Mouse (Mus musculus) C2C12 (cell line): Measurements from ENCODE around the gene Nop9. TPM values are rescaled to one million over a fixed set of nuclear protein-coding genes. Genes with fewer than 3 reads are reported as not detected.

ENCODE experiments used
- H3K27me3 ChIP-seq: one replicate; pipeline ENCODE4 v1.6.1; 2011; ENCODE audit not compliant: control insufficient read depth, insufficient read depth, insufficient read length
- H3K36me3 ChIP-seq: one replicate; pipeline ENCODE4 v1.6.1; 2011; ENCODE audit not compliant: control insufficient read depth, insufficient read depth
- H3K4me3 ChIP-seq: one replicate; pipeline ENCODE4 v1.5.1; 2011; ENCODE audit warnings: mild to moderate bottlenecking, control low read depth; ENCODE audit not compliant: poor library complexity, insufficient read depth, severe bottlenecking
- H3K79me2 ChIP-seq: one replicate; pipeline ENCODE4 v1.6.1; 2011; ENCODE audit not compliant: control insufficient read depth, insufficient read depth
- H3K79me3 ChIP-seq: one replicate; pipeline ENCODE4 v1.6.1; 2011; ENCODE audit warnings: low read depth, control low read depth
- H3ac ChIP-seq: one replicate; pipeline ENCODE3; 2011; ENCODE audit warnings: low read depth; ENCODE audit not compliant: control insufficient read depth, insufficient read length
- CEBPB ChIP-seq: IDR thresholded peaks from one replicate; pipeline ENCODE4 v1.6.1; 2011; ENCODE audit warnings: low read depth, mild to moderate bottlenecking, control low read depth, moderate library complexity
- CTCF ChIP-seq: IDR thresholded peaks from one replicate; pipeline ENCODE4 v1.5.1; 2011; ENCODE audit not compliant: control insufficient read depth, insufficient read depth, insufficient read length
- FOSL1 ChIP-seq: IDR thresholded peaks from one replicate; pipeline ENCODE4 v1.8.0; 2011; ENCODE audit warnings: mild to moderate bottlenecking, low read length; ENCODE audit not compliant: poor library complexity, insufficient read depth, severe bottlenecking
- MAX ChIP-seq: IDR thresholded peaks from one replicate; pipeline ENCODE4 v1.6.1; 2011; ENCODE audit warnings: mild to moderate bottlenecking, control low read depth
- MYOD1 ChIP-seq: IDR thresholded peaks from one replicate; pipeline ENCODE4 v1.6.1; 2011; ENCODE audit warnings: low read depth; ENCODE audit not compliant: control insufficient read depth, insufficient read length
- MYOG ChIP-seq: IDR thresholded peaks from one replicate; pipeline ENCODE4 v1.6.1; 2011; ENCODE audit not compliant: control insufficient read depth, insufficient read length; ENCODE audit errors: extremely low read depth
- USF1 ChIP-seq: IDR thresholded peaks from one replicate; pipeline ENCODE4 v1.6.1; 2011; ENCODE audit warnings: low read depth, mild to moderate bottlenecking, control low read depth, moderate library complexity
- long read RNA-seq, 2 experiments: library from polyadenylated mRNA; unstranded; transcript quantifications; one replicate each; pipeline ENCODE4 v2.0.0; 2019 to 2020
- polyA plus RNA-seq: library from polyadenylated mRNA; unstranded; fragments of >200 nt; fragmentation: generic; extraction: Trizol; gene quantifications from one replicate; pipeline ENCODE4 v1.2.1, GENCODE M21; 2012; ENCODE audit warnings: missing spikeins

Nop9 gene
- 38.6 TPM for polyA plus RNA-seq
- long read RNA-seq, experiment 1, transcript Nop9-201 (10 exons, 3,694 nt): major isoform, 52 of 58 reads
- long read RNA-seq, experiment 1, partial matches to known transcripts: 3 of 58 reads
- long read RNA-seq, experiment 1, other reads (novel, unspliced or antisense): 3 of 58 reads
- long read RNA-seq, experiment 2, transcript Nop9-201 (10 exons, 3,694 nt): major isoform, 779 of 835 reads
- long read RNA-seq, experiment 2, partial matches to known transcripts: 7 of 835 reads
- long read RNA-seq, experiment 2, other reads (novel, unspliced or antisense): 49 of 835 reads

- peaks cover 36% of the 10 kb centered on the region for H3K79me2 ChIP-seq
- peak within 1 kb of the TSS; percentile 75 for H3ac ChIP-seq
- H3K4me3 ChIP-seq: peak within 1 kb of the TSS; percentile 79
- H3K27me3 ChIP-seq: no peaks in the 10 kb centered on the region
- peaks cover 19% of the 10 kb centered on the region for H3K79me3 ChIP-seq
- TF ChIP-seq MYOD1 (no peak), MYOG (no peak), MAX (peak; percentile 68), CTCF (no peak), CEBPB (no peak), USF1 (no peak), FOSL1 (no peak)
- H3K36me3 ChIP-seq: peaks cover 38% of the 10 kb centered on the region
Observed at GRCm38 (mm10) chr14:55745180-55745860, at the start of gene Nop9, which contains the start of gene Dhrs1. Gene Nop9 (plus strand): TSS chr14:55745693. Gene Dhrs1 (minus strand): TSS chr14:55745690.

GRCm38 (mm10) chr14:55697226-55697625, 48.3 kb upstream of the Nop9 start:
- TF ChIP-seq FOSL1: no peak
- TF ChIP-seq MYOG: no peak
- no peak for TF ChIP-seq MYOD1
- no peak for TF ChIP-seq USF1
- TF ChIP-seq CEBPB: no peak
- no peak for TF ChIP-seq CTCF
- no peak for TF ChIP-seq MAX
- Histone ChIP-seq H3K27me3 (peaks cover 9% of the 10 kb centered on the region), H3K4me3 (no peak overlapping the region), H3K79me2 (no peaks in the 10 kb centered on the region), H3ac (no peak overlapping the region), H3K36me3 (no peaks in the 10 kb centered on the region), H3K79me3 (no peaks in the 10 kb centered on the region)

GRCm38 (mm10) chr14:55701131-55701530, 44.4 kb upstream of the Nop9 start:
- Histone ChIP-seq H3K79me2 (no peaks in the 10 kb centered on the region), H3K79me3 (no peaks in the 10 kb centered on the region), H3K4me3 (no peak overlapping the region), H3ac (no peak overlapping the region), H3K36me3 (no peaks in the 10 kb centered on the region), H3K27me3 (peaks cover 12% of the 10 kb centered on the region)
- TF ChIP-seq FOSL1 (no peak), CTCF (no peak), MYOG (no peak), CEBPB (no peak), USF1 (no peak), MAX (no peak), MYOD1 (no peak)

GRCm38 (mm10) chr14:55702761-55703160, 42.7 kb upstream of the Nop9 start:
- Histone ChIP-seq H3K36me3 (no peaks in the 10 kb centered on the region), H3K27me3 (peaks cover 12% of the 10 kb centered on the region), H3ac (no peak overlapping the region), H3K79me2 (no peaks in the 10 kb centered on the region), H3K4me3 (no peak overlapping the region), H3K79me3 (no peaks in the 10 kb centered on the region)
- TF ChIP-seq USF1 (no peak), MYOD1 (no peak), CEBPB (no peak), FOSL1 (no peak)

DNA sequence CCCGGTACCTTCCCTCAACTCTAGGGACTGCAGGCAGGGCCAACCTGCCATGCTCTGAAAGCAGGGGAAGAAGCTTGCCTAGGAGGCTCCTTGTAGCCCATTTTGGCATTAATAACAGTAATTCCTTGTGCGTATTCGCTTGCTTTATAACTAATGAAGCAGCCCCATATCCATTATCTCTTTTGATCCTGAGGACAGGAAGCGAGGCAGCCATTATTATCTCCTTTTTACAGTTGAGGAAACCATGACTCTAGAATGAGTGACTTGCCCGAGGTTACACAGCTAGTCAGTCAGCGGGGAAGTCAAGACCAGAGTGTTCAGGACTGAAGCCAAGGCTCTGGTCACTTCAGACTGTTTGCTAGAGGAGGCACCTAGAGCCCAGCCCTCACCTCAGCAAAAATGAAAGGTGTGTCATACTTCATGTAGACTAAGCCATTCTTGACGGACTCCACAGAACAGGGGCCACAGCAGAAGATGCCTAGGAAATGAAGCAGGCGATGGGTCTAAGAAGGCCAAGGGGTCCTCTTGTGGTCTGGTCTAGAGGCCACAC, 39.4 kb upstream of the Nop9 start:
- H3ac ChIP-seq: no peak overlapping the region
- no peak overlapping the region for H3K4me3 ChIP-seq
- H3K27me3 ChIP-seq: peaks cover 3% of the 10 kb centered on the region
- H3K36me3 ChIP-seq: no peaks in the 10 kb centered on the region
- H3K79me3 ChIP-seq: no peaks in the 10 kb centered on the region
- H3K79me2 ChIP-seq: no peaks in the 10 kb centered on the region
- TF ChIP-seq MYOD1: no peak
